Comparison of ENCODE assay signal across 18 mouse cellular contexts in genomic region chr3:89623531-89623930, GRCm38 (mm10).
DNase-seq lines count a peak whose midpoint lies in the region; ATAC-seq and TF ChIP-seq lines count a peak whose summit lies in the region.
"Had no signal": no experiment of that assay in that cellular context is flagged by ENCODE, and none has a peak within 500 bp of the region (broad histone marks: within the 10 kb centered on the region; RNA-seq: fewer than 3 reads in every experiment).

No protein-coding gene starts in this region.

- no peaks in the 10 kb centered on the region for H3K36me3 ChIP-seq in forebrain, embryonic 13.5 days (ENCODE audit: poor library complexity, severe bottlenecking)
- no peaks in the 10 kb centered on the region for H3K36me3 ChIP-seq in forebrain, embryonic 16.5 days (ENCODE audit: control insufficient read depth, insufficient read depth)
- H3K36me3 ChIP-seq in lung, embryonic 14.5 days (ENCODE audit: insufficient read depth): no peaks in the 10 kb centered on the region
- no peaks in the 10 kb centered on the region for H3K36me3 ChIP-seq in embryonic facial prominence, embryonic 14.5 days (ENCODE audit: control insufficient read depth, insufficient read depth, low read length)
- H3K36me3 ChIP-seq: embryonic facial prominence, embryonic 12.5 days; heart, embryonic 15.5 days; neural tube, embryonic 12.5 days had no signal

- H3K27me3 ChIP-seq in forebrain, embryonic 13.5 days: no peaks in the 10 kb centered on the region
- H3K27me3 ChIP-seq in forebrain, embryonic 16.5 days (replicated peaks; ENCODE audit: control insufficient read depth, insufficient read depth, low read length): no peaks in the 10 kb centered on the region
- H3K27me3 ChIP-seq in lung, embryonic 14.5 days (ENCODE audit: insufficient read depth, low read length): no peaks in the 10 kb centered on the region
- H3K27me3 ChIP-seq in embryonic facial prominence, embryonic 14.5 days (replicated peaks; ENCODE audit: control insufficient read depth, insufficient read depth, low read length): no peaks in the 10 kb centered on the region
- H3K27me3 ChIP-seq: embryonic facial prominence, embryonic 12.5 days; heart, embryonic 15.5 days; neural tube, embryonic 12.5 days had no signal

- H3K4me1 ChIP-seq in forebrain, embryonic 13.5 days: peaks cover 53% of the 10 kb centered on the region
- peaks cover 43% of the 10 kb centered on the region for H3K4me1 ChIP-seq in forebrain, embryonic 16.5 days (replicated peaks; ENCODE audit: control insufficient read depth, insufficient read depth, low read length)
- no peaks in the 10 kb centered on the region for H3K4me1 ChIP-seq in lung, embryonic 14.5 days (ENCODE audit: insufficient read depth)
- H3K4me1 ChIP-seq in lung, adult 2 months (ENCODE audit: control insufficient read depth, insufficient read depth, low read length): no peaks in the 10 kb centered on the region
- no peaks in the 10 kb centered on the region for H3K4me1 ChIP-seq in embryonic facial prominence, embryonic 14.5 days (ENCODE audit: control insufficient read depth, insufficient read depth, low read length)
- H3K4me1 ChIP-seq: heart, embryonic 15.5 days had no signal

- no peak for ATAC-seq in forebrain, embryonic 13.5 days
- no peak for ATAC-seq in forebrain, embryonic 16.5 days
- peak; percentile 52; the same call in 1 of the 2 replicates for ATAC-seq in lung, embryonic 14.5 days (ENCODE audit: insufficient read depth)
- no peak for ATAC-seq in embryonic facial prominence, embryonic 14.5 days (ENCODE audit: low read depth)

- no peak overlapping the region for H3K9ac ChIP-seq in forebrain, embryonic 13.5 days
- no peak overlapping the region for H3K9ac ChIP-seq in forebrain, embryonic 16.5 days (replicated peaks; ENCODE audit: low read depth, low read length)
- no peak overlapping the region for H3K9ac ChIP-seq in lung, embryonic 14.5 days
- no peak overlapping the region for H3K9ac ChIP-seq in embryonic facial prominence, embryonic 14.5 days (ENCODE audit: low read depth, low read length)
- H3K9ac ChIP-seq: embryonic facial prominence, embryonic 12.5 days; heart, embryonic 15.5 days; neural tube, embryonic 12.5 days had no signal

- no peak for TF ChIP-seq POLR2A in lung, adult 2 months (IDR thresholded peaks at IDR 0.05; ENCODE audit: borderline replicate concordance, extremely low read depth, low read depth, low read length)

- H3K4me3 ChIP-seq in forebrain, embryonic 13.5 days: no peak overlapping the region
- no peak overlapping the region for H3K4me3 ChIP-seq in forebrain, embryonic 16.5 days (replicated peaks; ENCODE audit: low read length)
- no peak overlapping the region for H3K4me3 ChIP-seq in lung, embryonic 14.5 days (ENCODE audit: low read depth, low read length)
- H3K4me3 ChIP-seq in lung, adult 2 months (replicated peaks; ENCODE audit: extremely low read depth, low read depth, low read length): no peak overlapping the region
- no peak overlapping the region for H3K4me3 ChIP-seq in embryonic facial prominence, embryonic 14.5 days (ENCODE audit: low read depth, low read length)
- H3K4me3 ChIP-seq: embryonic facial prominence, embryonic 12.5 days; heart, embryonic 15.5 days; neural tube, embryonic 12.5 days had no signal

- H3K27ac ChIP-seq in forebrain, embryonic 13.5 days: peak overlapping the region; percentile 82; the same call in 1 of the 2 replicates
- H3K27ac ChIP-seq in forebrain, embryonic 16.5 days (ENCODE audit: low read length): no peak overlapping the region
- H3K27ac ChIP-seq in lung, embryonic 14.5 days (ENCODE audit: low read depth): no peak overlapping the region
- no peak overlapping the region for H3K27ac ChIP-seq in embryonic facial prominence, embryonic 14.5 days (replicated peaks; ENCODE audit: low read depth, low read length)
- H3K27ac ChIP-seq: embryonic facial prominence, embryonic 12.5 days; heart, embryonic 15.5 days; neural tube, embryonic 12.5 days had no signal

- no peak for DNase-seq in lung, embryonic 14.5 days
- no peak for DNase-seq in lung, adult 2 months
- DNase-seq in R1 (ENCODE audit: low read depth, low spot score): peak; percentile 76
- DNase-seq in embryonic facial prominence, embryonic 14.5 days (ENCODE audit: low spot score): peak; percentile 36
- DNase-seq in gastrocnemius, postnatal 4 days (ENCODE audit: low spot score in 2 of 2): no peak
- no peak for DNase-seq in adrenal gland, postnatal 14 days
- DNase-seq: B cell, adult 2 months; heart, adult 18-20 months; kidney, adult 9 months; layer of hippocampus, postnatal 36 days; lung, adult 18-20 months; lung, postnatal 4 days; spleen, adult 18-20 months had no signal

- H3K4me2 ChIP-seq in forebrain, embryonic 13.5 days: no peak overlapping the region
- no peak overlapping the region for H3K4me2 ChIP-seq in forebrain, embryonic 16.5 days (ENCODE audit: low read length)
- no peak overlapping the region for H3K4me2 ChIP-seq in lung, embryonic 14.5 days
- no peak overlapping the region for H3K4me2 ChIP-seq in embryonic facial prominence, embryonic 14.5 days (ENCODE audit: low read depth, low read length)
- H3K4me2 ChIP-seq: embryonic facial prominence, embryonic 12.5 days; heart, embryonic 15.5 days; neural tube, embryonic 12.5 days had no signal

- H3K9me3 ChIP-seq in forebrain, embryonic 13.5 days (replicated peaks): no peaks in the 10 kb centered on the region
- no peaks in the 10 kb centered on the region for H3K9me3 ChIP-seq in forebrain, embryonic 16.5 days (ENCODE audit: control insufficient read depth, low read length)
- no peaks in the 10 kb centered on the region for H3K9me3 ChIP-seq in lung, embryonic 14.5 days (ENCODE audit: low read depth, low read length)
- H3K9me3 ChIP-seq in embryonic facial prominence, embryonic 14.5 days (ENCODE audit: control insufficient read depth, low read length): no peaks in the 10 kb centered on the region
- H3K9me3 ChIP-seq: embryonic facial prominence, embryonic 12.5 days; heart, embryonic 15.5 days; neural tube, embryonic 12.5 days had no signal

- no peak for TF ChIP-seq CTCF in lung, embryonic 14.5 days (IDR thresholded peaks at IDR 0.05; ENCODE audit: low read depth)
- no peak for TF ChIP-seq CTCF in lung, adult 2 months (IDR thresholded peaks at IDR 0.05; ENCODE audit: insufficient read depth, low read length)

- WGBS in forebrain, embryonic 13.5 days: 23% methylated on average over 4 of the region's 4 CpGs
- 40% methylated on average over 4 of the region's 4 CpGs for WGBS in forebrain, embryonic 16.5 days
- WGBS in lung, embryonic 14.5 days: 43% methylated on average over 4 of the region's 4 CpGs
- WGBS in lung, adult 2 months: 68% methylated on average over 4 of the region's 4 CpGs
- WGBS in embryonic facial prominence, embryonic 14.5 days: 15% methylated on average over 4 of the region's 4 CpGs

Comparison
In these comparisons a context has a peak if more than half of its experiments do, and no peak if none do; other contexts are left out.
1. DNase-seq: peak in R1 (single experiment) and embryonic facial prominence, embryonic 14.5 days (single experiment); none in lung, embryonic 14.5 days (single experiment), lung, adult 2 months (single experiment), gastrocnemius, postnatal 4 days (0 of 2) and adrenal gland, postnatal 14 days (single experiment).